Mouse (Mus musculus) heart, embryonic 15.5 days (tissue): ENCODE measurements around the gene Epha10. TPM values are rescaled to one million over a fixed set of nuclear protein-coding genes. Genes with fewer than 3 reads are reported as not detected.

Experiments
- ATAC-seq: fragments of 200-750 bp; cut with Nextera tagmentation; replicated peaks from 2 replicates; pipeline ENCODE4 v1.8.0; 2017; ENCODE audit warnings: low read depth, moderate TSS enrichment; ENCODE audit not compliant: insufficient number of reproducible peaks, insufficient read depth, low FRiP score
- H3K27ac ChIP-seq: fragments of 300-500 bp; sonication (generic); 2 replicates; pipeline ENCODE4 v1.5.1; 2015; ENCODE audit warnings: mild to moderate bottlenecking, inconsistent platforms
- H3K27me3 ChIP-seq: fragments of 300-500 bp; sonication (generic); 2 replicates; pipeline ENCODE4 v1.6.1; 2015; ENCODE audit warnings: inconsistent platforms
- H3K36me3 ChIP-seq: fragments of 300-500 bp; sonication (generic); 2 replicates; pipeline ENCODE4 v1.6.1; 2015; ENCODE audit warnings: mild to moderate bottlenecking, inconsistent platforms
- H3K4me1 ChIP-seq: fragments of 300-500 bp; sonication (generic); replicated peaks from 2 replicates; pipeline ENCODE4 v1.6.1; 2015; ENCODE audit warnings: inconsistent platforms
- H3K4me2 ChIP-seq: fragments of 300-500 bp; sonication (generic); 2 replicates; pipeline ENCODE4 v1.6.1; 2015; ENCODE audit warnings: inconsistent platforms, mild to moderate bottlenecking, moderate library complexity
- H3K4me3 ChIP-seq: fragments of 300-500 bp; sonication (generic); 2 replicates; pipeline ENCODE4 v1.5.1; 2015; ENCODE audit warnings: mild to moderate bottlenecking, inconsistent platforms
- H3K9ac ChIP-seq: fragments of 300-500 bp; sonication (generic); 2 replicates; pipeline ENCODE4 v1.6.1; 2015; ENCODE audit warnings: mild to moderate bottlenecking, inconsistent platforms
- H3K9me3 ChIP-seq: fragments of 300-500 bp; sonication (generic); replicated peaks from 2 replicates; pipeline ENCODE4 v1.6.1; 2016; ENCODE audit warnings: inconsistent platforms
- WGBS: fragments of 180-500 bp; shearing (Covaris S2); methylation state at CpG from one replicate; pipeline ENCODE4 v1.1.7; 2015; ENCODE audit warnings: mixed read lengths; 5-methylcytosine and 5-hydroxymethylcytosine counted together
- polyA plus RNA-seq: library from polyadenylated mRNA; unstranded; fragments of >200 nt; fragmentation: Nextera tagmentation; extraction: Ambion mirVana; gene quantifications from 2 replicates; pipeline ENCODE4 v1.2.1, GENCODE M21; 2015

Gene Epha10
- polyA plus RNA-seq, 1 experiment from 2014 or later: not detected

DNA sequence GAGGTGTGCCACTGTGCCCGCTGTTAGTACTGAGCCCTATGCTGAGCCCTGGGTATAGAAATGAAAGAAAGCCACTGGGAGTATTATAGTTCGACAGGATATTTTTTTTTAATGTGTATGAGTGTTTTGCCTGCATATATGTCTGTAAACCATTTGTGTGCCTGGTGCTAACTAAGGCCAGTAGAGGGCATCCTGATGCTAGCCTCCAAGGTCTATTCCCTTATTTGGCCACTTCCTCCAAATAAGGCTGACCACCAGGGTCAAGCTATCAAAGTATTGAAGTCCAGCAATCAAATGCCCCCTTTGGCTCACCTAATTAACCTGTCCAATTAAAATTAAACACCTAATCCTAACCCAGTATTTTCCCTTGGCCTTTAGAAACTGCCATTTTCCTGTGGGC, 64.3 kb downstream of the Epha10 start:
- H3K4me2 ChIP-seq: no peak overlapping the region
- H3K4me3 ChIP-seq: no peak overlapping the region
- WGBS: 60% methylated on average over 2 of the region's 2 CpGs
- H3K9ac ChIP-seq: no peak overlapping the region
- H3K4me1 ChIP-seq: no peaks in the 10 kb centered on the region
- no peaks in the 10 kb centered on the region for H3K27me3 ChIP-seq
- no peaks in the 10 kb centered on the region for H3K9me3 ChIP-seq
- H3K27ac ChIP-seq: no peak overlapping the region
- no peak for ATAC-seq
- 0 out of 2 replicates have a peak, but pooled peaks cover 4% of the 10 kb centered on the region for H3K36me3 ChIP-seq

DNA sequence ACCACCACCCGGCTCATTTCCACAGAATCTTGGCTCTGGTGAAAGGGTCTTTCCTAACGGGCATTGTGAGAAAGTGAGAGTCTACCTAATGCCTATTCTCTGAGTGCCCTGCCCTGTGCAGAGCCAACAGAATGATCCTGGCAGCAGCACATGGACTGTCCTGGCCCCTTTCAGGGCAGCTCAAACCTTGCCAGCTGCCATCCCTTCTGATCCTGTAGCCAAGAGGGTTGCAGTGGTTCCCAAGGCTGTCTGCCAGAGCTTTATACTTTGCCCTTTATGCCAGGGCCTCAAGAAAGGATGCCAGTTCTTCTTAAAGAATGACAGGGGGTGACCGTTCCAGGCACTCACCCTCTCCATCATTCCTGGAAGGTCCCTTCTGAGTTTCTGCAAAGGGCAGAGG, 68.8 kb downstream of the Epha10 start:
- H3K4me2 ChIP-seq: no peak overlapping the region
- H3K4me1 ChIP-seq: no peaks in the 10 kb centered on the region
- WGBS: 84% methylated on average over 3 of the region's 3 CpGs
- no peak overlapping the region for H3K9ac ChIP-seq
- H3K27ac ChIP-seq: no peak overlapping the region
- no peak overlapping the region for H3K4me3 ChIP-seq
- no peaks in the 10 kb centered on the region for H3K36me3 ChIP-seq
- H3K27me3 ChIP-seq: no peaks in the 10 kb centered on the region
- no peaks in the 10 kb centered on the region for H3K9me3 ChIP-seq
- ATAC-seq: no peak

DNA sequence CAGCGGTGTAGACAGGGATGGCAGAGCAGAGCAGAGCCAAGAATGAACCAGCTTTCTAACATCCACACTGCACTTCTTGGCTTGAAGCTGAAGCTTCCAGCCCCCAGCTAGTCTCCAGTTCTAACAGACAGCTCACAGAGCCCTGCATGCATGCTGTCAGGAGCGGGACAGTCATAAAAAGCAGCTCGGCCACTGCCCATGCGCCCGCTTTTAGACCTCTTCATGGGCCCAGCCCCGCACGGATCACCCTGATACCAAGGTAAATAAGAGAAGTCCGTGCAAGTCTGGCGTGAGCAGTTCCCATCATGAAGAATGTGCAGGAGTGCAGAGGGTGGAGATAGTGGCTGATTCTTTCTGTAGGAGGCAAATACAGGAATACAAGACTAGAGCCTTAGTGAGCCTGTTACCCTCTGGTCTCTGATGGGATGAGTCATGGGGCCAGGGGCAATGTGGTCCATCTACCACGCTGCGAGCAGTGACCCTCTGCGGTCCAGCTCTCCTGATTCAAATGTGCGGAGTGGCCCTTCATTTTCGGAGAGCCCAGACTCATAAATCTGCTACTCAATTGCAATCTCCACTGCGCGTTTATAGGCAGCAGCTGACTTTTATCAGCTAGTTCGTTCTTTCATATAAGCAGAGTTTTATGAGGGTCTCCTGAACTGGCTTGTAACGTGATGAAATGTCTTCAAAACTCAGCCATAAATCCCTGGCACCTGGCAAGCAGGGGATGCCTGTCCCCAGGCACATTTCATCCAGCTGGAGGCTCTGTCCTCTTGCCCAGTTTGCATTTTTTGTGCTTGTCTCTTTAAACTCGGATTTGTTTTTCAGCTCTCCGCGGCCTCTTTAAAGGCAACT, 69.7 kb downstream of the Epha10 start:
- no peak; the same call in 1 of the 2 replicates for ATAC-seq
- H3K36me3 ChIP-seq: no peaks in the 10 kb centered on the region
- H3K9me3 ChIP-seq: no peaks in the 10 kb centered on the region
- H3K9ac ChIP-seq: no peak overlapping the region
- H3K4me3 ChIP-seq: no peak overlapping the region
- no peak overlapping the region for H3K4me2 ChIP-seq
- H3K4me1 ChIP-seq: no peaks in the 10 kb centered on the region
- 65% methylated on average over 21 of the region's 21 CpGs for WGBS
- H3K27me3 ChIP-seq: no peaks in the 10 kb centered on the region
- no peak overlapping the region for H3K27ac ChIP-seq

- WGBS: 26% methylated on average over 10 of the region's 10 CpGs
- no peaks in the 10 kb centered on the region for H3K27me3 ChIP-seq
- H3K4me3 ChIP-seq: no peak overlapping the region
- no peaks in the 10 kb centered on the region for H3K9me3 ChIP-seq
- no peaks in the 10 kb centered on the region for H3K4me1 ChIP-seq
- no peaks in the 10 kb centered on the region for H3K36me3 ChIP-seq
- no peak overlapping the region for H3K9ac ChIP-seq
- no peak overlapping the region for H3K27ac ChIP-seq
- H3K4me2 ChIP-seq: no peak overlapping the region
- ATAC-seq: no peak
These were observed 70.3 kb downstream of the Epha10 start for GRCm38 (mm10) chr4:124951036-124951433.

DNA sequence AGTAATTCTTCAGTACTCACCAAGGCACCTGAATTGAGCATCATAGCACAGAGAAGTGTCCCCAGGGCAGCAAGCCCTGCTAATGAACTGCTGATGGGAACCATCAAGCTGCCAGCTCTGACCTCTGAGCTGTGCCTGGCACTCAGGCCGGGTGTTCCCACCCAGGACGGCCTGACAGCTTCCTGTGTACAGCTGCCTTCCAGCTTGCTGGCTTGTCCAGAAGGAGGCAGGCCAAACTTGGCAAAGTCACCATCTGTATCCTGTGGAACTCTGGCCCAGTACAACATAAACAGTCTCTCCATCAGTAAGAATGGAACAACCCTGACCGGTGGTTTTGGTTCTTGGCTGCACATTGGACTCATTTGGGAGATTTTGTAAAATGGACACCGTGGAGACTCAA, 72.8 kb downstream of the Epha10 start:
- WGBS: 47% methylated on average over 4 of the region's 4 CpGs

GRCm38 (mm10) chr4:124957284-124957683, 76.6 kb downstream of the Epha10 start:
- ATAC-seq: no peak
- no peak overlapping the region for H3K4me2 ChIP-seq
- H3K4me3 ChIP-seq: no peak overlapping the region
- no peaks in the 10 kb centered on the region for H3K4me1 ChIP-seq
- H3K27ac ChIP-seq: no peak overlapping the region
- no peaks in the 10 kb centered on the region for H3K9me3 ChIP-seq
- H3K36me3 ChIP-seq: no peaks in the 10 kb centered on the region
- H3K9ac ChIP-seq: no peak overlapping the region
- peaks cover 4% of the 10 kb centered on the region; the same call in 1 of the 2 replicates for H3K27me3 ChIP-seq
- 51% methylated on average over 2 of the region's 2 CpGs for WGBS

More for the DNA sequence above, 72.8 kb downstream of the Epha10 start:
- no peak overlapping the region for H3K9ac ChIP-seq
- no peaks in the 10 kb centered on the region for H3K36me3 ChIP-seq
- H3K4me3 ChIP-seq: no peak overlapping the region
- no peak overlapping the region for H3K27ac ChIP-seq
- H3K4me1 ChIP-seq: no peaks in the 10 kb centered on the region
- no peak for ATAC-seq
- H3K4me2 ChIP-seq: no peak overlapping the region
- H3K9me3 ChIP-seq: no peaks in the 10 kb centered on the region
- peaks cover 4% of the 10 kb centered on the region; the same call in 1 of the 2 replicates for H3K27me3 ChIP-seq

- Histone ChIP-seq H3K9ac (no peak overlapping the region), H3K4me1 (no peaks in the 10 kb centered on the region), H3K4me2 (no peak overlapping the region), H3K36me3 (no peaks in the 10 kb centered on the region), H3K9me3 (no peaks in the 10 kb centered on the region), H3K4me3 (no peak overlapping the region), H3K27me3 (peaks cover 4% of the 10 kb centered on the region; the same call in 1 of the 2 replicates), H3K27ac (no peak overlapping the region)
- no peak for ATAC-seq
- whole genome bisulfite sequencing: 49% methylated on average over 11 of the region's 11 CpGs
These were observed 78.4 kb downstream of the Epha10 start for GRCm38 (mm10) chr4:124959062-124959461.

DNA sequence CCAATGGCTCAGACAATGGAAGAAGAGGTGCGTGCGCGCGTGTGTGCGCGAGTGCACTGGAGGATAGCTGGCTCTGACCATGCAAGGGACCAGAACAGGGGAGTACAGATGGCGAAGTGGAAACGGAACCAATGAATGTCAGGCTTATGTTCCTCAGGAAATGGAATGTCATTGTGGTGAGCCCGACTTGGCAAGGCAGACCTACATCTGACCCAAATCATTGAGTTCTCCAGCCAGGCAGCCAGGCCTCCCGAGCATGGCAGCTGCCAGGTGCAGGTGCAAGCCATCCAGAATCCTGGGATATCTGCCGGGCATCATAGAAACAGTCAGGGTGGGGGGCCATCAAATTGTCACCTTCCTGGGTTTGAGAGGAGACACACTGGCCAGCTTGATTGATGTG, 80.2 kb downstream of the Epha10 start:
- 81% methylated on average over 11 of the region's 11 CpGs for WGBS
- Histone ChIP-seq H3K9ac (no peak overlapping the region), H3K4me1 (no peaks in the 10 kb centered on the region), H3K4me2 (no peak overlapping the region), H3K36me3 (no peaks in the 10 kb centered on the region), H3K27me3 (peaks cover 4% of the 10 kb centered on the region; the same call in 1 of the 2 replicates), H3K9me3 (no peaks in the 10 kb centered on the region), H3K4me3 (no peak overlapping the region), H3K27ac (no peak overlapping the region)
- no peak for ATAC-seq

DNA sequence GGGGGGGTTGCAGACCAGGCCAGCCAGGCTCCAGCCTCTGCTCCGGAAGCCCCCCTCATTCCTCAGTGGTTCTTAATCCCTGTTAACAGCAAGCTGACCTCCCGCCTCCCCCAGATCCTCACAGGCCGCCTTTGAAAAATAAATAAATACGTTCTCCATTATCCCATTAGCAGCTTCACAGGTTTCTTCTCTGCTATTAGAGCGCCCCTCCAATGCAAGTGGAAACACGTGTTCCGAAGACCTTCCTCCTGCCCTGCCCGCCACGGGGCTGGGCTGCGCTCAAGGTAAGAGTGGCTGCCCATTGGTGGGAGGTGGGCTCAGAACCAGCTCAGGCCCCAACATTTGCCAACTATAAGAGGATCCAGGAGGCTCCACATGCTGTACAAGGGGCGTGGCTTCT, 81.9 kb downstream of the Epha10 start:
- ATAC-seq: no peak
- Histone ChIP-seq H3K9ac (no peak overlapping the region), H3K4me1 (no peaks in the 10 kb centered on the region), H3K27ac (no peak overlapping the region), H3K27me3 (peaks cover 4% of the 10 kb centered on the region; the same call in 1 of the 2 replicates), H3K36me3 (no peaks in the 10 kb centered on the region), H3K9me3 (no peaks in the 10 kb centered on the region), H3K4me3 (no peak overlapping the region), H3K4me2 (no peak overlapping the region)
- WGBS: 29% methylated on average over 11 of the region's 11 CpGs

DNA sequence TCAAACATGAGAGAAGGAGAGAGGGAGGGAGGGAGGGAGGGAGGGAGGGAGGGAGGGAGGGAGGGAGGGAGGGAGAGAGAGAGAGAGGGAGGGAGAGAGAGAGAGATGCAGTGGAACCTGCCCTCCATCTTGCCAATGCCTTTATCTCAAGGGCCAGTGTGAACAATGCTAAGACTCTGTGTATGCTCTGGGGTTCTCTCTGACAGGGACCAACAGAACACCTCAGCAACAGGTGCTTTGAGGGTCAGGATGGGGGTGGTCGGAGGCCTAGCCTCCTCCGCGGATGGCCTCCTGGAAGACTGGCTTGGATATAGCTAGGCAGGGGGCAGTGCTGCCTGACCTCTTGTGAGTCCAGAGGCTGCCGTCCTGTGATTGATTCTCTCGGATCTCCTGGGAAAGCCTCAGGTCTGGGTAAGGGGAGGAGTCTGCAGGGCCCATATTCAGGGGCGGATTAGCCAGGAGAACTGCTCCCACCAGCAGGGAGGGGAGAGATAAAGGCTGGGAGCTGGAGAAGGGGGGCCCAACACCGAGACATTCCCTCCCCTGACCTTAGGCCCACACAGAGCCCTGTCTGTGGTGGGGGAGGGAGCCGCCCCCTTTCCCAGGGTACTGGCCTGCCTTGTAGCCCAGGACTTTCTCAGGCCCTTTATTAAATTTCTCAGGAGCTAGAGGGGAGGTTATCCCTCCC, 84.4 kb downstream of the Epha10 start:
- 16% methylated on average over 8 of the region's 8 CpGs for WGBS
- H3K4me1 ChIP-seq: no peaks in the 10 kb centered on the region

More for the DNA sequence above, 84.4 kb downstream of the Epha10 start:
- Histone ChIP-seq H3K27me3 (peaks cover 6% of the 10 kb centered on the region), H3K4me2 (no peak overlapping the region), H3K27ac (no peak overlapping the region), H3K36me3 (no peaks in the 10 kb centered on the region), H3K9me3 (no peaks in the 10 kb centered on the region), H3K4me3 (no peak overlapping the region), H3K9ac (no peak overlapping the region)
- no peak for ATAC-seq
